Mouse (Mus musculus): Measurements from ENCODE around the gene Edaradd.

Gene Edaradd

GRCm38 (mm10) chr13:12460881-12461729, 59.1 kb downstream of the Edaradd start:
- peak; percentile 83 for DNase-seq (ENCODE audit: low spot score)

- no peak for DNase-seq (ENCODE audit: low spot score)
These were observed 59.8 kb downstream of the Edaradd start for GRCm38 (mm10) chr13:12460443-12460842.

- DNase-seq (ENCODE audit: low spot score): no peak
These were observed 63.5 kb downstream of the Edaradd start for GRCm38 (mm10) chr13:12456711-12457110.

GRCm38 (mm10) chr13:12454686-12455390, 65.4 kb downstream of the Edaradd start:
- no peak for DNase-seq (ENCODE audit: low spot score)

GRCm38 (mm10) chr13:12453150-12453549, 67.1 kb downstream of the Edaradd start:
- DNase-seq (ENCODE audit: low spot score): no peak

GRCm38 (mm10) chr13:12442008-12442587, 78.1 kb downstream of the Edaradd start:
- DNase-seq (ENCODE audit: low spot score): no peak

- DNase-seq (ENCODE audit: low spot score): no peak
These were observed 79.4 kb downstream of the Edaradd start for GRCm38 (mm10) chr13:12440813-12441212.

GRCm38 (mm10) chr13:12439586-12439985, 80.7 kb downstream of the Edaradd start:
- no peak for DNase-seq (ENCODE audit: low spot score)

- DNase-seq (ENCODE audit: low spot score): no peak
These were observed 86.4 kb downstream of the Edaradd start for GRCm38 (mm10) chr13:12433843-12434242.

GRCm38 (mm10) chr13:12428556-12428955, 91.7 kb downstream of the Edaradd start:
- no peak for DNase-seq (ENCODE audit: low spot score)

Measured in ovary, postnatal 14 days (tissue).